Mouse (Mus musculus) cerebellum, adult 11 months (tissue): ENCODE data around the gene Wdfy2.

Experiments used
- DNase-seq: peaks from one replicate; pipeline ENCODE4 v3.0.0; 2022

Wdfy2 gene

GRCm38 (mm10) chr14:62845011-62845840 is 7.7 kb downstream of the Wdfy2 start:
- no peak for DNase-seq

GRCm38 (mm10) chr14:62850980-62851379 is 13.5 kb downstream of the Wdfy2 start:
- peak; percentile 53 for DNase-seq

- DNase-seq: no peak
Observed at GRCm38 (mm10) chr14:62852840-62853239, 15.4 kb downstream of the Wdfy2 start.

GRCm38 (mm10) chr14:62855077-62855835 is 17.8 kb downstream of the Wdfy2 start:
- no peak for DNase-seq

GRCm38 (mm10) chr14:62855863-62856262 is 18.4 kb downstream of the Wdfy2 start:
- no peak for DNase-seq

- no peak for DNase-seq
Observed at GRCm38 (mm10) chr14:62856490-62856889, 19.0 kb downstream of the Wdfy2 start.

GRCm38 (mm10) chr14:62857879-62858278 is 20.4 kb downstream of the Wdfy2 start:
- DNase-seq: no peak

GRCm38 (mm10) chr14:62858311-62858710 is 20.8 kb downstream of the Wdfy2 start:
- DNase-seq: no peak

- no peak for DNase-seq
Observed at GRCm38 (mm10) chr14:62862564-62862963, 25.1 kb downstream of the Wdfy2 start.

- no peak for DNase-seq
Observed at GRCm38 (mm10) chr14:62864254-62864653, 26.8 kb downstream of the Wdfy2 start.

GRCm38 (mm10) chr14:62865405-62865804 is 27.9 kb downstream of the Wdfy2 start:
- no peak for DNase-seq

GRCm38 (mm10) chr14:62867069-62867468 is 29.6 kb downstream of the Wdfy2 start:
- no peak for DNase-seq

GRCm38 (mm10) chr14:62867576-62867975 is 30.1 kb downstream of the Wdfy2 start:
- DNase-seq: no peak

GRCm38 (mm10) chr14:62868254-62868653 is 30.8 kb downstream of the Wdfy2 start:
- DNase-seq: no peak

GRCm38 (mm10) chr14:62870238-62870638 is 32.8 kb downstream of the Wdfy2 start:
- no peak for DNase-seq

- no peak for DNase-seq
Observed at GRCm38 (mm10) chr14:62871431-62871830, 34.0 kb downstream of the Wdfy2 start.

GRCm38 (mm10) chr14:62871932-62872331 is 34.5 kb downstream of the Wdfy2 start:
- DNase-seq: no peak

- DNase-seq: no peak
Observed at GRCm38 (mm10) chr14:62873820-62874219, 36.3 kb downstream of the Wdfy2 start.

- no peak for DNase-seq
Observed at GRCm38 (mm10) chr14:62874348-62874747, 36.9 kb downstream of the Wdfy2 start.

GRCm38 (mm10) chr14:62878076-62878475 is 40.6 kb downstream of the Wdfy2 start:
- no peak for DNase-seq

GRCm38 (mm10) chr14:62878634-62879430 is 41.4 kb downstream of the Wdfy2 start:
- DNase-seq: no peak

GRCm38 (mm10) chr14:62879497-62879896 is 42.0 kb downstream of the Wdfy2 start:
- peak; percentile 74 for DNase-seq
